Mouse (Mus musculus): ENCODE results near the gene Itpr2. TPM values are rescaled to one million over a fixed set of nuclear protein-coding genes. Genes with fewer than 3 reads are reported as not detected.

Itpr2 gene
- polyA plus RNA-seq, 1 experiment: 0.14 TPM

- no peak overlapping the region for H3K4me3 ChIP-seq (replicated peaks)
- TF ChIP-seq GATA1 (IDR thresholded peaks at IDR 0.05; ENCODE audit: low read length) (no peak), TAL1 (IDR thresholded peaks at IDR 0.05; ENCODE audit: low read length) (no peak)
- H3K36me3 ChIP-seq (ENCODE audit: control insufficient read depth): peaks cover 2% of the 10 kb centered on the region; the same call in 1 of the 2 replicates
- no peaks in the 10 kb centered on the region for H3K27me3 ChIP-seq (ENCODE audit: control insufficient read depth)
- H3K9me3 ChIP-seq (ENCODE audit: control insufficient read depth, low read length): peaks cover 2% of the 10 kb centered on the region; the same call in 1 of the 2 replicates
- H3K4me1 ChIP-seq (ENCODE audit: control insufficient read depth): no peaks in the 10 kb centered on the region
These were observed 211.0 kb downstream of the Itpr2 start for GRCm38 (mm10) chr6:146291036-146291435.

- TF ChIP-seq TAL1 (IDR thresholded peaks at IDR 0.05; ENCODE audit: low read length) (no peak), GATA1 (IDR thresholded peaks at IDR 0.05; ENCODE audit: low read length) (no peak)
- Histone ChIP-seq H3K36me3 (ENCODE audit: control insufficient read depth) (no peaks in the 10 kb centered on the region; the same call in 1 of the 2 replicates), H3K9me3 (ENCODE audit: control insufficient read depth, low read length) (peaks cover 2% of the 10 kb centered on the region; the same call in 1 of the 2 replicates), H3K27me3 (ENCODE audit: control insufficient read depth) (no peaks in the 10 kb centered on the region), H3K4me1 (ENCODE audit: control insufficient read depth) (no peaks in the 10 kb centered on the region), H3K4me3 (replicated peaks) (no peak overlapping the region)
These were observed 212.2 kb downstream of the Itpr2 start for GRCm38 (mm10) chr6:146289801-146290200.

GRCm38 (mm10) chr6:146288266-146288665 is 213.8 kb downstream of the Itpr2 start:
- TF ChIP-seq GATA1 (IDR thresholded peaks at IDR 0.05; ENCODE audit: low read length): no peak
- TF ChIP-seq TAL1 (IDR thresholded peaks at IDR 0.05; ENCODE audit: low read length): no peak
- no peaks in the 10 kb centered on the region for H3K27me3 ChIP-seq (ENCODE audit: control insufficient read depth)
- peaks cover 2% of the 10 kb centered on the region; the same call in 1 of the 2 replicates for H3K9me3 ChIP-seq (ENCODE audit: control insufficient read depth, low read length)
- no peaks in the 10 kb centered on the region; the same call in 1 of the 2 replicates for H3K36me3 ChIP-seq (ENCODE audit: control insufficient read depth)
- H3K4me1 ChIP-seq (ENCODE audit: control insufficient read depth): no peaks in the 10 kb centered on the region
- no peak overlapping the region for H3K4me3 ChIP-seq (replicated peaks)

- no peaks in the 10 kb centered on the region for H3K4me1 ChIP-seq (ENCODE audit: control insufficient read depth)
- TF ChIP-seq GATA1 (IDR thresholded peaks at IDR 0.05; ENCODE audit: low read length): no peak
- no peak for TF ChIP-seq TAL1 (IDR thresholded peaks at IDR 0.05; ENCODE audit: low read length)
- no peaks in the 10 kb centered on the region for H3K36me3 ChIP-seq (ENCODE audit: control insufficient read depth)
- H3K4me3 ChIP-seq (replicated peaks): no peak overlapping the region
- peaks cover 2% of the 10 kb centered on the region; the same call in 1 of the 2 replicates for H3K9me3 ChIP-seq (ENCODE audit: control insufficient read depth, low read length)
- no peaks in the 10 kb centered on the region for H3K27me3 ChIP-seq (ENCODE audit: control insufficient read depth)
These were observed 217.0 kb downstream of the Itpr2 start for GRCm38 (mm10) chr6:146284921-146285565.

GRCm38 (mm10) chr6:146283981-146284380 is 218.0 kb downstream of the Itpr2 start:
- no peaks in the 10 kb centered on the region for H3K36me3 ChIP-seq (ENCODE audit: control insufficient read depth)
- TF ChIP-seq GATA1 (IDR thresholded peaks at IDR 0.05; ENCODE audit: low read length): no peak
- no peak for TF ChIP-seq TAL1 (IDR thresholded peaks at IDR 0.05; ENCODE audit: low read length)

GRCm38 (mm10) chr6:146282061-146282659 is 219.9 kb downstream of the Itpr2 start:
- H3K9me3 ChIP-seq (ENCODE audit: control insufficient read depth, low read length): no peaks in the 10 kb centered on the region

More at GRCm38 (mm10) chr6:146283981-146284380, 218.0 kb downstream of the Itpr2 start:
- Histone ChIP-seq H3K4me1 (ENCODE audit: control insufficient read depth) (no peaks in the 10 kb centered on the region), H3K9me3 (ENCODE audit: control insufficient read depth, low read length) (peaks cover 2% of the 10 kb centered on the region; the same call in 1 of the 2 replicates), H3K4me3 (replicated peaks) (no peak overlapping the region), H3K27me3 (ENCODE audit: control insufficient read depth) (no peaks in the 10 kb centered on the region)

GRCm38 (mm10) chr6:146281176-146281899 is 220.7 kb downstream of the Itpr2 start:
- Histone ChIP-seq H3K36me3 (ENCODE audit: control insufficient read depth) (no peaks in the 10 kb centered on the region), H3K9me3 (ENCODE audit: control insufficient read depth, low read length) (no peaks in the 10 kb centered on the region), H3K4me3 (replicated peaks) (no peak overlapping the region), H3K4me1 (ENCODE audit: control insufficient read depth) (no peaks in the 10 kb centered on the region), H3K27me3 (ENCODE audit: control insufficient read depth) (no peaks in the 10 kb centered on the region)
- TF ChIP-seq GATA1 (IDR thresholded peaks at IDR 0.05; ENCODE audit: low read length): no peak

More at GRCm38 (mm10) chr6:146282061-146282659, 219.9 kb downstream of the Itpr2 start:
- no peaks in the 10 kb centered on the region for H3K27me3 ChIP-seq (ENCODE audit: control insufficient read depth)
- no peak overlapping the region for H3K4me3 ChIP-seq (replicated peaks)
- TF ChIP-seq GATA1 (IDR thresholded peaks at IDR 0.05; ENCODE audit: low read length) (no peak), TAL1 (IDR thresholded peaks at IDR 0.05; ENCODE audit: low read length) (no peak)
- no peaks in the 10 kb centered on the region for H3K4me1 ChIP-seq (ENCODE audit: control insufficient read depth)
- no peaks in the 10 kb centered on the region for H3K36me3 ChIP-seq (ENCODE audit: control insufficient read depth)

- Histone ChIP-seq H3K9me3 (ENCODE audit: control insufficient read depth, low read length) (no peaks in the 10 kb centered on the region; the same call in 1 of the 2 replicates), H3K4me1 (ENCODE audit: control insufficient read depth) (peaks cover 9% of the 10 kb centered on the region), H3K27me3 (ENCODE audit: control insufficient read depth) (no peaks in the 10 kb centered on the region), H3K4me3 (replicated peaks) (no peak overlapping the region), H3K36me3 (ENCODE audit: control insufficient read depth) (no peaks in the 10 kb centered on the region)
- TF ChIP-seq GATA1 (IDR thresholded peaks at IDR 0.05; ENCODE audit: low read length) (no peak), TAL1 (IDR thresholded peaks at IDR 0.05; ENCODE audit: low read length) (no peak)
These were observed 228.8 kb downstream of the Itpr2 start for GRCm38 (mm10) chr6:146273256-146273655.
